Mouse (Mus musculus): ENCODE measurements around the gene Tmem211.
A peak's percentile ranks its signal among the peaks of the same experiment; 100 is the strongest.

Tmem211 gene

DNA sequence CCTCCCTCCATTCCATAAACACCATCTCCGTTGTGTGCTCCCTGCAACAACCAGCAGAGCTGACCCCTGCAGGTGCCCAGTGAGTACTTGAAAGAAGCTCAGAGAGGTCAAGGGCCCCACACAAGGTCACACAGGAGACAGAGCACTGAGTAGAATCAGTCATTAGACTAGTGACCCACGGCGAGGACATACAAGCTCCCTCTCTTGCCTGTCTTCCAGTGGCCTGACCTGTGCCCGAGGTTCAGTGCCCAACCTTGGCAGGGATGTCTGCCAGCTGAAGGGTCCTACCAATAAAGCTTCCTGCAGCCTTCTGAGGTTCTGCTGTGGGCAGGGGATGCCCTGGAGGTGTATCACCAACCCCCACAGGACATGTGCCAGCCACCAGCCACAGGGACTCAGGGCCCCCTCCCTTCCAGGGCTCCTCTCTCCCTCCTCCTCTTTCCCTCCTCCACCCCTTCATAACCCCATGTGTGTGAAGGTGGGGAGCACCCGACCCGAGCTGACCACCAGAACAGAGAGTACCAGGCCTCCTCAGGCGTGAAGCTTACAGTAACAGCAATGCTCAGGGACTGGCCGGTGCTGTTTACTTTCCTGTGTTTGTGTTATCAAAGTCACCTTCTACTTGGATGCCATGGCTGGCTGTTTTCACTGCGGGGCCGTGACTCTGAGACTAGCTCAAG is 14.4 kb upstream of the Tmem211 start:
- DNase-seq (ENCODE audit: low read depth, low spot score) = no peak

DNA sequence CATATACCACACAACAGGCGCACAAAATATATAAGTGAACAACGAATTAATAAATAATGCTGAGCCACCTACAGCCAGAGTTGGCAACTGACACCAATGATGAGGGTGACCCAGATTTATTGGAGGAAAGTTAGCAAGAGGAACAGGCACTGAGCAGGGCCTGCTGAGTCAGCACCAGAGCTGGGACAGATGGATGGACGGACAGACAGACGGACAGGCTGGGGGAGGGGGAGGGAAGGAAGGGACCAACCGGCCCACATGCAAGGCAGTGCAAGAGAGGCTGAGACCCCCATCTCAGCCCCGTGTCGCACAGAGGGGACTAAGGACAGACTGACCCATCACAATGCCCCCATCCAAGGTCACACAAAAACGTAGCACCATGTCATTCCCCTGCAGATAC is 12.7 kb upstream of the Tmem211 start:
- no peak for DNase-seq (ENCODE audit: low read depth, low spot score)

DNA sequence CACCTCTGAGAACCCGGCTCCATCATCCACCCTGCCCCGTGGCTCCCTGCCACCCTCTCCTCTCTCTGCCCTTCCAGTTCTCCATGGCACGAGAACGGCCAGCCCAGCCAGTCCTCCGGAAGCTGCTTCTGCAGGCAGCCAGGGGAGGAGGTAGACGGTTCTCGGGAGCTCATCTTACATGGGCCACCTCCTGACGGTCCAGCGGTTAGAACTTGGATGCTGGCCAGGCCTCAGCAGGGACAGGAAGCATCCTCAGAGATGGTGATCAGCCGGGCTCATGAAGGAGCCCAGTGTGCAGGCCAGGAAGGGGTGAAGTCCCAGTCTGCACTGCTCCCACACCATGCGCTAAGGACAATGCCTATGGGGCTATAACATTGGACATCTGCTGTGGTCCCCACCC is 12.3 kb upstream of the Tmem211 start:
- no peak for DNase-seq (ENCODE audit: low read depth, low spot score)

DNA sequence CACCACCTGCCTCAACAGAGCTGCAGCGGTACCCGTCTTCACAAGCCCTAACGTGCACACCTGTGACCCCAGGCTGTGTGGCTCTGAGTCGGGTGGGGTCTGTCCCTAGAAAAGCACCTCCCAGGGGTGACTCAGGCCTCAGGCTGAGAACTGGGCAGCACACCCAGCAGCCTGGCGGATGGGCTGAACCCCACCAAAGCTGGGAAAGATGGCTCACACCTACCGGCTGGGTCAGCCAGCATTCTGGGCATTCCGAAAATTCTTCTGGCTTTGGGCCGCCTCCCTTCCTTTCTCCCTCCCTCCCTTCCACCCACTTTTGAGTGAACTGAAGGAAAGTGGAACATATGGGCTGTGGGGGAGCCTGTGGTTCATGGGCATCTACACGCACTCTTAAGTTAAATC is 11.1 kb upstream of the Tmem211 start:
- peak; percentile 62 for DNase-seq (ENCODE audit: low read depth, low spot score)

DNA sequence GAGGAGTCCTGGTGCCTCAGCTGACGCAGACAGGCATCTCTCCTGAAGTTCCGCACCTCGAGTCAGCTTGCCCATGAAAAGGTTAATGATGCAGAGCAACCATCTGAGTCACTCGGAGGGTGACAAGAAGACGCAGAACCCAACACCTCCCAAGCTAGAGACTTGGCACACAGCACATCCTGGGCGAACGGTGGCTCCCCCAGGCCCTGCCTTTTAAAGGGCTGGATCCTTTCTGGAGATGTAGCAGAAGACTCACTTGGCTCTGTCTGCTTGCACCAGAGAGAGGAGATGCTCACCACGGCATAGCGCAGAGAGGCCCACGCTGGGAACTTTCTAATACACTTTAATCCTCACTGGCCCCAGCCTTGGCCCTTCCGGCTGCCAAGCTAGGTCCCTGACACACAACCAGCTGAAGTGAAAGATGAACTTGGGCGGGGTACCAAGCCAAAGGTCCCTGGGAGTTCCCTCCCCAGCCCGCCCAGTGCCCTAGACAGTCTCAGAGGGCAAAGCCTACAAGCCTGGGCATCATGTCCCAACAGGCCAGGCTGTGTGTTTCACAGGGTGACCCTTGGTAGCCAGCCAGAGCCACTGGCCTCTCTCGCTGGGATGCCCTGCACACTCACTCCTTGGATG is 10.3 kb upstream of the Tmem211 start:
- no peak for DNase-seq (ENCODE audit: low read depth, low spot score)

DNA sequence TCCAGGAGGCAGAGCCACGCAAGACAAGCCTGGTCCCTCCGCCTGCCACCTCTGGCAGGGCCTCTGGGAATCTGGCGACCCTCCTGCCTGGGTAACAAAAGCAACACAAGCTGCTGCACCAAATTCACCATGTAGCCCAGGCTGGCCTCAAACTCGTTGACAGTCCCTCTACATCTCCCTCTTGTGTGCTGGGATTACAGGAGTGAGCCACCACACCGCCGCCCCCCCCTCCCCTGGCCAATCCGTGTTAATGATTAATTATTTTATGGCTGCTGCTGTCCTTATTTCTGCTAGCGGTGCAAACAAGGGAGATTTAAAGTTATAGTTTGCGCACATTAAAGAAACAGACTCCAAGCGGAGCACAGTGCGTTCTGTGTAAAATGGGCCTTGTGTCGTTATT is 9.6 kb upstream of the Tmem211 start:
- DNase-seq (ENCODE audit: low read depth, low spot score) = no peak

DNA sequence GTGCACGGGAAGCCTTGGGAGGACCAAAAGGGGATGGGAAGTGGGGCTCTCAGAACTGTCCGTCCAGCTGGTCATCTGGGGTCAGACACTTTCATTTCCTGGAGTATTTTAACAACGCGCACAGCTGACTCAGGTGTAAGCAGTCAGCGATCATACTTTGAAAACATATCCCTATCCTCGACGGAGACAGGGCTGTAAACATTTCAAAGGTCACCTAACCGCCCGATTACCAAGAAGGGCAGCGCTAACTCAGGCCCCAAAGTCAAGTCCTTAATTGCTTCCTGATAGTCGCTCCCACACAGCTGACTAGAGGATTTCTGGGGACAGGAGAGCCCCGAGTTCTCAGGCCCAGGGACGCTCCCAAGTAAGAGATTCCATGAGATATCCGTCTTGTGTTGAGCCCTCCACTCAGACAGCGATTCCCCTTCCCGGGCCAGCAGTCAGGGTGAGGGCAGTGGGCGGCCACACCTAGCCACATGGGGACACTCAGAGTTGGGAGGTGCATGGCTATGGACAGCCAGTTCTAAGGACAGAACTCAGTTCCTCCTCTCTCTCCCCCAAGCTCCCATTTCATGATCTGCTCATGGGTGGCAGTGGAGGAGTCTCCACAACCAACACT is 8.0 kb upstream of the Tmem211 start:
- no peak for DNase-seq (ENCODE audit: low read depth, low spot score)

DNA sequence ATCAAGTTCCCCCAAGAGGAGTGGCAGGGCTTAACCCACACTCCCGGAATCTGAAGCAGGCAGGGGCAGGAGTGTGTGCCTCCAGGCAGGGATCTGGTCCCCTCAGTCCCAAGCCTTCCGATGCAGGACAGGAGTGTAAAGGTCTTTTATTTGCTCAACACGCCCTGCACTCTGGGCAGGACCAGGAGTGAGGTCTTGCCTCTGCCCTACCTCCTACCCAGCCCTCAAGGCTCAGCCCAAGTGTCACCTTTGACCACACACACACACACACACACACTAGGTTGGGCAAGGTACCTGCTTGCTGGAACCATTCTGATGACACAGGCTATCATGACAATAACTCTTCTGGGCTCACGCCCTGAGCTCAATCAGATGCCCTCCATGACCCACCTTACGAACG is 7.3 kb upstream of the Tmem211 start:
- DNase-seq (ENCODE audit: low read depth, low spot score) = no peak

DNA sequence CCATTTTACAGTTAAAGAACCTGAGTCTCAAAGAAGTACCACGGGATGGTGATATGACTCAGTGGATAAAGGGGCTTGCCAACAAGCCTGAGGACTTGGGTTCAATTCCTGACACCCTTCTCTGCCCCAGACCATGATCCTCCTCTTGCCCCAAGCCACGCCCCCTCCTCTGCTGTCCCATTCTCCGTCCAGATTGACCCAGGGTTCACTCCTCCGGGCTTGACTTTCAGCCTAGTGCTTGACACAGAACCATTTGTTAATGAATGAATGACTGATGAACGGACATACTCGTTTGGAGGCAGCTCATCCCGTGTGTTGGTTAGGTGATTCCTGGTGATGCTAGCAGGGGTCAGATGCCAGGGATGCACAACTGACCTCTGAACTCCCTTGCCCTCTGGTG is 6.8 kb upstream of the Tmem211 start:
- no peak for DNase-seq (ENCODE audit: low read depth, low spot score)

DNA sequence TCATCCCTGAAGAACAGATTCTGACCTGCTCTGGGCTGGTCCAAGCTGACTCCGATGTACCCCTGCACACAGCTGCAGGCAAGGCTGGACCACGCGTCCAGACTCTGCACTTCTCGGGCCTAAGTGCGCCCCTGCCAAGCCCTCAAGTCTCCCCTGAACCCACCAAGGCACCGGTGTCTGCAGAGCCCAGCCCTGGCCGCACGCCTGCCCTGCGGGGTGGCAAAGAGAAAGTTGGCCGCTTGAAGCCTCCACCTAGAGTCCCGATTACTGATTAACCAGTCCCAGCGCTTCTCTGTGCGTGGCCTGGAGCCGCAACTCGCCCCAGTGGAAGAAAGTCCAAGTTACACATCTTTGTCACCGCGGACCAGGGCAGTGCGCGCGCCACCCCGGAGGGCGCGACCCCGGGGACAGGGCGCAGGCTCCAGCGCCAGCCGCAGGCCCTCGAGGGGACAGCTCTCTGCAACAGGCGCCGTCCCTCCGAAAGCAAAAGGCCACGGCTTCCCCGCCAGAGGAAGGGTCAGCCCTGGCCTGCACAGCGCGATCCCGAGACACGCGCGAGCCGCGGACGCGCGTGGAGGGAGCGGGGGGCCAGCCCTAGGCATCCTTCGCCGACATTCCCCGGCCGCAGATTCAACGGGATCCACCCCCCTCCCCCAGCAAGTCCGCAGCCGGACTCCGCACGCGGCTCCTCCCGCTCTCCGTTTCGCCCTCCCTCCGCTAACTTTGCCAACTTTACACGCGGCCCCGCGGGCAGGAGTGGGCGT is 6.1 kb upstream of the Tmem211 start:
- peak; percentile 48 for DNase-seq (ENCODE audit: low read depth, low spot score)

DNA sequence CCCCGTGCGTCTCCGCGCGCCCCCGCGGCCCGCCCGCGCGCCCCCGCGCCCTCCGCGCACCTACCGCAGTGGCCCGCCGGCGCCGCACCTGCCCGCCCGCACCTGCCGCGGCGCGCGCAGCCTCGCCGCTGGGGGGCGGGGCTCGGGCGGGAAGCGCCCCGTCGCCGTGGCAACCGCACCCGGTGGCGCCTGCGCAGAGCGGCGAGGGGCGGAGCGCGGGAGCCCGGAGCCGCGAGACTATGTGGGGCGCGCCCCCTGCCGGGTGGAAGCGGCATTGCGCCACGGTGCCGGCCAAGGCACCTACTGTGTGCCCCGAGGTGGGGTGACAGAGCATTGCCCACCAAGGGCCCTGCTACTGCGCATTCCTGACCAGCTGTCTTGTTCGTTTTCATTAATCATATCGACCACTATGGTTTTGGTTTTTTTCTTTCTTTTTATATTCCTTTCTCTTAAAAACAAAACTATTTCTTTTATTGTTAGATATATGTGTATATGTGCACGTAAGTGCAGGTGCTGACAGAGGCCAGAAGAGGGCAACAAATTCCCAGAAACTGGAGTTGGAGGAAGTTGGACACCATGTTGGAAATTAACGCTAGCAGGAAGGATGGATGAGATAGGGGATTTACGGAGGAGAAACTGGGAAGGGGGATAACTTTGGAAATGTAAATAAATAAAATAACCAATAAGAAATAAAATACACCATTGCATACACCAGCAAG is 5.4 kb upstream of the Tmem211 start, which contains the start of gene 2900026A02Rik:
Gene 2900026A02Rik (minus strand): TSS at position 90 of the 719 bp plus-strand sequence.
- peak; percentile 91 for DNase-seq (ENCODE audit: low read depth, low spot score)

DNA sequence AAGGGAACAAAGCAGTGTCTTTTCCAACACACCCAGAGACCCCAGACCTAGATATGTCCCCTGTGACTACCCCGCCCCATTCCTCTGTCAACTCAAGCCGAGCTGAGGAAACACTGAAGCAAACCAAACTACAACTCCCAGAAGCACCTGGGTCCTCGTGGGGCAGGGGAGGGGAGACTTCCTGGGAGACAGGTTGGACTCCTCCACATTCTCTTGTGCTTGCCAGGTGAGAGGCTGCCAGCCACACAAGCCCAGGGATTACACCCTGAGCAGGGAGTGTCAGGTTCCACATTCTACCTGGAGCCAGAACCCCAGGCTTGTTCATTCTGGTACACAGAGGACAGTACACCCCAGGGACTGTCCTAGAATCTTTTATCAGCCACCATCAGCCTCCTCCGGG is 2.8 kb upstream of the Tmem211 start:
- DNase-seq (ENCODE audit: low read depth, low spot score) = peak; percentile 71

DNA sequence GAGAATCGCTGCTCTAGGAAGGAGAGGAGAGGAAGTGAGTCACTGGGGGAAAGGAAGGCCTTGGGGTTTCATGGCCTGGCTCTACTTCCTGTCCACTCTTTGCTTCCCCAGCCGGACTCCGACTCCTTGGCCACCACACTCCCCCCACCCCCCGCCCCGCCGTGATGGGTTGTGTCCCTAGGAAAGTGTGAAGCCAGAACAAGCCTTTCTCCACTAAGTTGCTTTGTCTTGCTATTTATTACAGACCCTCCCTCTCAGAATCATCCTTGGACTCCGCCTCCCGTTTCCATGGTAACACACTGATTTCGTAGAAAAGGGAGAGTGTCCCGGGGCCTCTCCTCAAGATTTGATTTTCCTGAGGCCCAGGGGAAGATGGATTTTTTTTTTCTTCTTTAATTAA is 1.4 kb upstream of the Tmem211 start:
- DNase-seq (ENCODE audit: low read depth, low spot score) = peak; percentile 70

DNA sequence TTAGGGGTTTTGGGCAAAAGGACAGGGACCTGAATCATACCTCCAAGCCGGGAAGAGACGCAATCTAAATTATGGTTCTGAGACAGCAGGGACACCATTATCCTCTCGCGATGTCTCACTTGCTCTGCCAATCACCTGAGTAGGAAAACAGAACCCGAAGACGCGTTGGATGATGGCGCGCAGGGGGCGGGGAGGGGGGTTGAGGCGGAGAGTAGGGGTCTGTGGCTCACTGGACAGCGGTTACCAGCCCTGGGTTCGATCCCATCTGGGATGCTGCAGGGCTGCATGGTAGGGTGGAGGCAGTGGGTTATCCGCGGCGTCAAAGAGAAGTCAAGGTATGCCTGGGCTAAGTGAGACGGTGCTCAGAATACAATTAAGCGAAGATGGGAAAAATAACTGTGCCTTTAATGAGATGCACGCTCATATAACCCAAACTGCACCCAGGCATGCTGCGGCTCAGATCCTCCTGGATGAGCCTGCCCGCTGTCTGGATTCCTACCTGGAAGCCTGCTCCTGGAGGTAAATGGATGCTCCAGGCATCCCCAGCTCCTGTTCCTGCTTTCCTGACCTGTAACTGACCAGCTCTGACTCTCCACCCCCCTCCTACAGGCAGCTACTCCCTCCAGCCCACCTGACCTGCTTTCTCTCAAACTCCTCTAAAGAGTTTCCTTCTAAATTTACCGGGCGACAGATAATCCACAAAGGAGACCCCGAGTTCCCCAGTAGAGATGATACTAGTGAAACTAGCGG is 848 bp upstream of the Tmem211 start:
- DNase-seq (ENCODE audit: low read depth, low spot score) = peak; percentile 40

DNA sequence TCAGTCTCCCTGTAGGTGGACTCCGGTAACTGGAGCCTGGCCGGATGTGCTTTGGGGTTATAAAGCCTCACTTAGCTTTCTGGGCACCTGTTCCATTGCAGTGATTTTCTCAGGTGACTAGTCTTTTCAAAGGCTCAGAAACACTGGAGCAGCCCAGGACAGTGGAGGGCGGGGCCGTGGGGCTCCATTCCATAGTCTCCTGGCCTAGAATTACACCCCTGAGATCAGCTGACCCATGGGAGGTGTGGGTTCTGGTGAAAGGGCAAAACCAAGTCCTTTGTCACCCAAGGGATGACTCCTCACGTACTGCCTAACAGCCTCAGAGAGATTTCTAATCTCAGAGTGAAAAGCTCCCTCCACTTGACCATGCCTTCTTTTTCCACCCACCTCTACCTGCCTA is 3.5 kb downstream of the Tmem211 start:
- DNase-seq (ENCODE audit: low read depth, low spot score) = peak; percentile 44

DNA sequence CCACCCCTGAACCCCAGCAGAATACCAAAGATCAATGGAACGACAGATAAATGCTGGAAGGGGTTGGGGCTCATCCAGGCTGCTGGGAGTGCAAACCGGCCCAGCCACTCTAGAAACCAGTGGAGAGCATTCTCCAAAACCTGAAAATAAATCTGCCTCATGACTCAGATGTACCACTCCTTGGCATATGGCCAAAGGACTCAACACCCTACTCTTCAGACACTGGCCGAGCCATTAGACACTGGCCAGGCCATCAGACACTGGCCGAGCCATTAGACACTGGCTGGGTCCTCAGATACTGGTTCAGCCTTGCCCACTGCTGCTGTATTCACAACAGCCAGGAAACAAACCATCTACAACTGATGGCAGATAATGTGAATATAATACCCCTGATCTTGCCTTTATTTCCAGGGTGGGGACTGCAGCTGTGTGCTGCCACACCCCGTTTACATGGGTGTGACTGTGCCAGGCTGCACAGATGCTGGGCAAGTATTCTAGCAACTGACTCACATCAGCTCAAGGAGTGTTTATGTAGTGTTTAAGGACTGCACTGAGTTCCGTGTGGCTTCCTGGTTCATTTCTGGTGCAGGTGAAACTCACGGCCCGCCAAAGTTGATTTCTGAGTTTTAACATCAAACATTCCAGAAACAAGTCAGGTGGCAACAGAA is 22.7 kb downstream of the Tmem211 start:
- DNase-seq (ENCODE audit: low read depth, low spot score) = no peak

DNA sequence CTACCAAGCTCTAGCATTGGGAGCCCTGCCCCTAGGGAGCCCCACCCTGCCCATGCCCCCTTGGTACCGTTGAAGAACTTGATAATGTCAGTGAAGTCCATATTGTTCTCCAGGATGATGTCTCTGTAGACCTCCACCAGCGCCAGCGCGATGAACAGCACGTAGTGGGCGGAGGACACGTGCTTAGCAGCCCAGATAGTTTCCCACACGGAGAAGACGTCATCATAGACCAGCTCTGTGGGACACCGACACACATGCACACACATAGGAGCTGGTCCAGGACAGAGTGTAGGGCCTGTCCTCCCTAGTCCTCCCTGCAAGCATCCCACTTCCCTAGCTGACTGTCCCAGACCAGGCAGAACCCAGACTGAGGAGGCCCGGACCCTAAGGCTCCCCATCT is 24.1 kb downstream of the Tmem211 start:
- DNase-seq (ENCODE audit: low read depth, low spot score) = no peak

DNA sequence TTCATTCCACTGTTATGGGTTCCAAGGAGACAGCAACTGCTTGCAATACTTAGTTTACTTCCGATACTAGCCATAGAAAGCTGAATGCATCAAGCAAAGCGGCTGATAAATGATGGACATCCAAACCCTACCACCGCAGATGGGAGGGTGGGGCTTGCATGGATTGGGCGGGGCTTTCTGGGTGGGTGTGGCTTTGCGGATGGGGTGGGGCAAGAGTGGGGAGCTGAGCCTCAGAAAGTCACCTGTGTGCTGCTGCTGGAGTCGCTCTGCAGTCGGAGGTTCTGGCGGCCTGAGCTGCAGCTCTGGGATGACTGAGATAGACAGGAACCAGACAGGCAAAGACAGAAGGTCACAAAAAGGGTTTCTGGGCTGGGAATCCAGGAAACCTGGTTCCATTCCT is 38.9 kb downstream of the Tmem211 start:
- DNase-seq (ENCODE audit: low read depth, low spot score) = peak; percentile 70

DNA sequence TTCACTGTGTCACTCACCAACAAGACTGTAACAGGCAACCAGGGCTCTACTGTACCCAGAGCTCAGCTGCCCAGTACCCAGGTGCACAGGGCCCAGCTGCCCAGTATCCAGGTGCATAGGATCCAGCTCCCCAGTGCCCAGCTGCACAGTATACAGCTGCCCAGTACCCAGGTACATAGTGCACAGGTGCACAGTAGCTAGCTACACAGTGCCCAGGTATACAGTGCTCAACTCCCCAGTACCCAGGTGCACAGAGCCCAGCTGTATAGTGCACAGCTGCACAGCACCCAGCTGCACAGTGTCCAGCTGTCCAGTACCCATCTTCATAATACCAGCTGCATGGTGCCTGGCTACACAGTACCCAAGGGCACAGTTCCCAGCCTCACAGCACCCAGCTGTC is 41.5 kb downstream of the Tmem211 start:
- DNase-seq (ENCODE audit: low read depth, low spot score) = no peak

DNA sequence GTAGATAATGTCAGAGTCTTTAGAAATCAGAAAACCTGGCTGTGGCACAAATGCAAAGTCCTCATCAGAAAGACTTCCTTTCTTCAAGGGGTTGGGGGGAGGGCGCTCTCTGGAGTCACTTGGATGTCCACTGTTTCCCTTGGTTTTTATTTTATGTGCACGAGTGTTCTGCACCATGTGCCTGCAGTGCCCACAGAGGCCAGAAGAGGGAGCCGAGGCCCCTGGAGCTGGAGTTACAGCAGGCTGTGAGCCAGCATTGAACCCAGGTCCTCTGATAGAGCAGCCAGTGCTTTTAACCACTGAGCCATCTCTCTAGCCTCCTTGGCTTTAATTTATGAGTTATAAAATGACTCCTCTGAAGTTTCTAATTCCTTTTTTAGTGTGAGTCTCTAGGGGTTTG is 43.3 kb downstream of the Tmem211 start:
- peak; percentile 87 for DNase-seq (ENCODE audit: low read depth, low spot score)
